Comparison of ENCODE assay signal across 9 mouse cellular contexts in genomic region chr9:57659774-57660173, GRCm38 (mm10). TPM values are rescaled to one million over a fixed set of nuclear protein-coding genes. Genes with fewer than 3 reads are reported as not detected.
DNase-seq lines count a peak whose midpoint lies in the region; ATAC-seq and TF ChIP-seq lines count a peak whose summit lies in the region.
"Had no signal": no experiment of that assay in that cellular context is flagged by ENCODE, and none has a peak within 500 bp of the region (broad histone marks: within the 10 kb centered on the region; RNA-seq: fewer than 3 reads in every experiment).

No protein-coding gene starts in this region.

- peak; percentile 71; the same call in 1 of the 2 replicates for ATAC-seq in kidney, embryonic 14.5 days (ENCODE audit: low FRiP score, low TSS enrichment)
- peak; percentile 76 for ATAC-seq in liver, embryonic 11.5 days (replicated peaks; ENCODE audit: low FRiP score)
- peak; percentile 72; the same call in 1 of the 2 replicates for ATAC-seq in neural tube, embryonic 15.5 days (ENCODE audit: low FRiP score)

- H3K4me3 ChIP-seq in cortical plate, adult 2 months (ENCODE audit: insufficient read depth, low read length), result no peak overlapping the region
- no peak overlapping the region for H3K4me3 ChIP-seq in kidney, embryonic 14.5 days (ENCODE audit: low read length)
- H3K4me3 ChIP-seq in liver, embryonic 11.5 days (ENCODE audit: low read depth, low read length), result no peak overlapping the region
- no peak overlapping the region for H3K4me3 ChIP-seq in neural tube, embryonic 15.5 days (replicated peaks)
- H3K4me3 ChIP-seq: heart, embryonic 13.5 days had no signal

- H3K27me3 ChIP-seq in kidney, embryonic 14.5 days (ENCODE audit: control insufficient read depth, insufficient read depth, low read length), result no peaks in the 10 kb centered on the region
- H3K27me3 ChIP-seq in liver, embryonic 11.5 days (replicated peaks; ENCODE audit: control insufficient read depth, insufficient read depth, low read length), result no peaks in the 10 kb centered on the region
- no peaks in the 10 kb centered on the region for H3K27me3 ChIP-seq in neural tube, embryonic 15.5 days (replicated peaks)

- TF ChIP-seq CTCF in cortical plate, adult 2 months (IDR thresholded peaks at IDR 0.05; ENCODE audit: extremely low read depth, insufficient read depth, low read length), result peak; percentile 99

- no peaks in the 10 kb centered on the region for H3K36me3 ChIP-seq in kidney, embryonic 14.5 days (ENCODE audit: control insufficient read depth, insufficient read depth, low read length)
- no peaks in the 10 kb centered on the region for H3K36me3 ChIP-seq in liver, embryonic 11.5 days (ENCODE audit: control insufficient read depth, insufficient read depth, low read length)
- no peaks in the 10 kb centered on the region for H3K36me3 ChIP-seq in neural tube, embryonic 15.5 days
- H3K36me3 ChIP-seq: heart, embryonic 13.5 days had no signal

- H3K9ac ChIP-seq in kidney, embryonic 14.5 days (ENCODE audit: low read depth, low read length), result no peak overlapping the region
- H3K9ac ChIP-seq in liver, embryonic 11.5 days (ENCODE audit: low read depth, low read length), result no peak overlapping the region
- no peak overlapping the region for H3K9ac ChIP-seq in neural tube, embryonic 15.5 days (replicated peaks)
- H3K9ac ChIP-seq: heart, embryonic 13.5 days had no signal

- no peak overlapping the region for H3K27ac ChIP-seq in cortical plate, adult 2 months (ENCODE audit: insufficient read depth, low read length)
- no peak overlapping the region for H3K27ac ChIP-seq in kidney, embryonic 14.5 days (ENCODE audit: low read depth, low read length)
- H3K27ac ChIP-seq in liver, embryonic 11.5 days (ENCODE audit: low read depth, low read length), result no peak overlapping the region
- H3K27ac ChIP-seq in neural tube, embryonic 15.5 days (replicated peaks), result no peak overlapping the region
- H3K27ac ChIP-seq: heart, embryonic 13.5 days had no signal

- H3K9me3 ChIP-seq in kidney, embryonic 14.5 days (ENCODE audit: control insufficient read depth, low read length), result no peaks in the 10 kb centered on the region
- H3K9me3 ChIP-seq in liver, embryonic 11.5 days (ENCODE audit: control insufficient read depth, low read length), result no peaks in the 10 kb centered on the region
- H3K9me3 ChIP-seq in neural tube, embryonic 15.5 days (replicated peaks), result no peaks in the 10 kb centered on the region
- H3K9me3 ChIP-seq: heart, embryonic 13.5 days had no signal

- whole genome bisulfite sequencing in kidney, embryonic 14.5 days, result 25% methylated on average over 4 of the region's 4 CpGs
- WGBS in liver, embryonic 11.5 days, result 13% methylated on average over 4 of the region's 4 CpGs
- 19% methylated on average over 4 of the region's 4 CpGs for WGBS in neural tube, embryonic 15.5 days

- H3K4me2 ChIP-seq in kidney, embryonic 14.5 days (replicated peaks; ENCODE audit: low read depth, low read length), result no peak overlapping the region
- H3K4me2 ChIP-seq in liver, embryonic 11.5 days, result no peak overlapping the region
- no peak overlapping the region for H3K4me2 ChIP-seq in neural tube, embryonic 15.5 days
- H3K4me2 ChIP-seq: heart, embryonic 13.5 days had no signal

- no peaks in the 10 kb centered on the region for H3K4me1 ChIP-seq in cortical plate, adult 2 months (ENCODE audit: control insufficient read depth, insufficient read depth, low read length)
- no peaks in the 10 kb centered on the region for H3K4me1 ChIP-seq in kidney, embryonic 14.5 days (ENCODE audit: control insufficient read depth, insufficient read depth, low read length)
- peaks cover 10% of the 10 kb centered on the region for H3K4me1 ChIP-seq in liver, embryonic 11.5 days (replicated peaks; ENCODE audit: control insufficient read depth, insufficient read depth, low read length)
- H3K4me1 ChIP-seq in neural tube, embryonic 15.5 days, result peaks cover 6% of the 10 kb centered on the region

- DNase-seq in CD4-positive, CD25-positive, alpha-beta regulatory T cell, adult 2 months (ENCODE audit: low read depth, low spot score), result peak; percentile 88
- DNase-seq in adrenal gland, adult (ENCODE audit: inconsistent age in 2 of 2, low spot score in 1 of 2), result peak; percentile 75 to 91
- peak; percentile 84 to 89 for DNase-seq in heart, adult 18-20 months
- DNase-seq in liver, embryonic 11.5 days (ENCODE audit: low spot score), result no peak
- DNase-seq in thymus, postnatal 25 days, result peak; percentile 84

- no peak for TF ChIP-seq POLR2A in cortical plate, adult 2 months (IDR thresholded peaks at IDR 0.05; ENCODE audit: extremely low read depth, insufficient read depth, low read length)

RNA-seq across cellular contexts. Expression of gene Csk, which starts 6.3 kb away (rescaled TPM):
- polyA plus RNA-seq in cortical plate, adult 2 months (2012; rRNA removed), result 34.2 and 35.7 TPM in 2 replicates
- total RNA-seq in heart, adult 18-20 months (2021), result 10 to 100 TPM; 23.7 to 30.6 TPM
- polyA plus RNA-seq in kidney, embryonic 14.5 days (2014; fragmentation: Nextera tagmentation; extraction: Ambion mirVana), result 24.3 and 26.1 TPM in 2 replicates
- polyA plus RNA-seq in liver, embryonic 11.5 days (2014; fragmentation: Nextera tagmentation; extraction: Ambion mirVana), result 45.2 and 47.7 TPM in 2 replicates
- polyA plus RNA-seq in neural tube, embryonic 15.5 days (2015; fragmentation: Nextera tagmentation; extraction: Ambion mirVana), result 43.1 and 50.0 TPM in 2 replicates

RNA-seq across cellular contexts. Expression of gene Cyp1a2, which starts 23.7 kb away (rescaled TPM):
- polyA plus RNA-seq in cortical plate, adult 2 months (2012; rRNA removed), result not detected in 2 replicates
- total RNA-seq in heart, adult 18-20 months (2021), result not detected
- polyA plus RNA-seq in kidney, embryonic 14.5 days (2014; fragmentation: Nextera tagmentation; extraction: Ambion mirVana), result not detected in 2 replicates
- polyA plus RNA-seq in liver, embryonic 11.5 days (2014; fragmentation: Nextera tagmentation; extraction: Ambion mirVana), result not detected in 2 replicates
- polyA plus RNA-seq in neural tube, embryonic 15.5 days (2015; fragmentation: Nextera tagmentation; extraction: Ambion mirVana), result not detected in 2 replicates
- polyA plus RNA-seq: heart, embryonic 13.5 days had no signal

RNA-seq across cellular contexts. Expression of gene Cyp1a1, which starts 28.0 kb away (rescaled TPM):
- polyA plus RNA-seq in cortical plate, adult 2 months (2012; rRNA removed), result 0.08 and 0.13 TPM in 2 replicates
- under 1 TPM; 0.15 to 0.39 TPM for total RNA-seq in heart, adult 18-20 months (2021)
- 0.08 and 0.11 TPM in 2 replicates for polyA plus RNA-seq in kidney, embryonic 14.5 days (2014; fragmentation: Nextera tagmentation; extraction: Ambion mirVana)
- 0.66 and 0.92 TPM in 2 replicates for polyA plus RNA-seq in liver, embryonic 11.5 days (2014; fragmentation: Nextera tagmentation; extraction: Ambion mirVana)
- 0.09 and 0.12 TPM in 2 replicates for polyA plus RNA-seq in neural tube, embryonic 15.5 days (2015; fragmentation: Nextera tagmentation; extraction: Ambion mirVana)
- polyA plus RNA-seq: heart, embryonic 13.5 days had no signal

RNA-seq across cellular contexts. Expression of gene Lman1l, which starts 39.2 kb away (rescaled TPM):
- not detected in 2 replicates for polyA plus RNA-seq in cortical plate, adult 2 months (2012; rRNA removed)
- total RNA-seq in heart, adult 18-20 months (2021), result under 1 TPM; 0.15 to 0.23 TPM
- polyA plus RNA-seq in kidney, embryonic 14.5 days (2014; fragmentation: Nextera tagmentation; extraction: Ambion mirVana), result not detected in 2 replicates
- not detected in 2 replicates for polyA plus RNA-seq in liver, embryonic 11.5 days (2014; fragmentation: Nextera tagmentation; extraction: Ambion mirVana)
- polyA plus RNA-seq in neural tube, embryonic 15.5 days (2015; fragmentation: Nextera tagmentation; extraction: Ambion mirVana), result not detected in 2 replicates
- polyA plus RNA-seq: heart, embryonic 13.5 days had no signal

RNA-seq across cellular contexts. Expression of gene Edc3, which starts 48.6 kb away (rescaled TPM):
- 12.2 and 13.2 TPM in 2 replicates for polyA plus RNA-seq in cortical plate, adult 2 months (2012; rRNA removed)
- total RNA-seq in heart, adult 18-20 months (2021), result 1 to 10 TPM; 4.7 to 6.6 TPM
- polyA plus RNA-seq in kidney, embryonic 14.5 days (2014; fragmentation: Nextera tagmentation; extraction: Ambion mirVana), result 20.7 and 24.1 TPM in 2 replicates
- polyA plus RNA-seq in liver, embryonic 11.5 days (2014; fragmentation: Nextera tagmentation; extraction: Ambion mirVana), result 22.2 and 23.5 TPM in 2 replicates
- 27.6 and 29.4 TPM in 2 replicates for polyA plus RNA-seq in neural tube, embryonic 15.5 days (2015; fragmentation: Nextera tagmentation; extraction: Ambion mirVana)
